Mouse (Mus musculus) liver, adult 2 months (tissue): Measurements from ENCODE around the gene Kcng4.
A peak's percentile ranks its signal among the peaks of the same experiment; 100 is the strongest.

Experiments used
- CTCF ChIP-seq: fragments of 200-500 bp; IDR thresholded peaks from 2 replicates; pipeline ENCODE4 v1.5.1; 2011; ENCODE audit warnings: low read depth, low read length, control low read depth
- POLR2A ChIP-seq: fragments of 200-500 bp; IDR thresholded peaks from 2 replicates; pipeline ENCODE4 v1.6.1; 2011; ENCODE audit warnings: low read length, control low read depth; ENCODE audit not compliant: insufficient read depth; ENCODE audit errors: extremely low read depth

DNA sequence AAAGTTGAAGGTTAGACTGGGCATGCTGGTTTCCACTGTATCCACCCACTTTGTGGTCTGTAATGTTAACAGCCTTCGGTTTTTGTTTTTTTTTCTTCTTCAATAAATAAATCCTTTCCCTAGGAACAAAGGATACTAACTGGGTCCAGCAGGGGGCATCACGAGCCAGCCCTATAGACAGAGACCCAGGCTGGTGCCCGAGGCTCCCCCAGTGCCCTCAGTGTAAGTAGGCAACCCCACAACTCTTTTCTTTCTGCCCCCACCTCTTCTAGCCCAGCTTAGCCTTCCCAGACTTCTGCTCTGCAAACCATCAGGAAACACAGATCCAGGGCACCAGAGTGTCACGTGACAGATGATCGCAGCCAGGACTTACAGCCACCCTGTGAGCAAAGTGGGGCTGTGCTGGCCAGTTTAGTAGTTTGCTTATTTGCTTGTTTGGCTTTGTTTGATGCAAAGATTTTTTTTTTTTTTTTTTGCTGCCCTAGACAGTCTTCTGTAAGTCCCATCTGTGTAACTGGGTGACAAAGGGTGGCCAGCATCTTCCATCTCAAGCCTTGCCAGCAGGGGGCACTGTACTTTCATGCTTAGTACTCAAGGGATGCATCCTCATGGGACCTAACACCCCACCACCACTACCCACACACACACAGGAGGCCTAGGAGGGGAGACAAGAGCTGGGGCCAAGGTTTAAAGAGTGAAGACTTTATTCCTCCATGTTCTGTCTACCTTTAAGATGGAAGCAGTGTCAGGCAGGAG lies 21.4 kb upstream of the Kcng4 start:
- no peak for TF ChIP-seq POLR2A
- TF ChIP-seq CTCF, result peak; percentile 62
